Mouse (Mus musculus) lung, embryonic 14.5 days (tissue): Measurements from ENCODE around the gene 4933416C03Rik. TPM values are rescaled to one million over a fixed set of nuclear protein-coding genes. Genes with fewer than 3 reads are reported as not detected.

Source experiments
- ATAC-seq: fragments of 200-750 bp; cut with Nextera tagmentation; 2 replicates; pipeline ENCODE4 v1.8.0; 2017; ENCODE audit warnings: mild to moderate bottlenecking, moderate TSS enrichment, moderate library complexity; ENCODE audit not compliant: insufficient read depth
- DNase-seq: peaks from one replicate; pipeline ENCODE4 v3.0.0-alpha.2; 2015
- H3K27ac ChIP-seq: fragments of 300-500 bp; sonication (generic); 2 replicates; pipeline ENCODE4 v1.5.1; 2014; ENCODE audit warnings: low read depth, mild to moderate bottlenecking, moderate library complexity
- H3K27me3 ChIP-seq: fragments of 300-500 bp; sonication (generic); 2 replicates; pipeline ENCODE4 v1.6.1; 2014; ENCODE audit warnings: low read length, control low read depth; ENCODE audit not compliant: insufficient read depth
- H3K36me3 ChIP-seq: fragments of 300-500 bp; sonication (generic); 2 replicates; pipeline ENCODE4 v1.6.1; 2014; ENCODE audit warnings: control low read depth; ENCODE audit not compliant: insufficient read depth
- H3K4me1 ChIP-seq: fragments of 300-500 bp; sonication (generic); 2 replicates; pipeline ENCODE4 v1.6.1; 2014; ENCODE audit warnings: antibody characterized with exemption, control low read depth; ENCODE audit not compliant: insufficient read depth
- H3K4me2 ChIP-seq: fragments of 300-500 bp; sonication (generic); 2 replicates; pipeline ENCODE4 v1.6.1; 2014; ENCODE audit warnings: mild to moderate bottlenecking
- H3K4me3 ChIP-seq: fragments of 300-500 bp; sonication (generic); 2 replicates; pipeline ENCODE4 v1.5.1; 2014; ENCODE audit warnings: low read depth, low read length
- H3K9ac ChIP-seq: fragments of 300-500 bp; sonication (generic); 2 replicates; pipeline ENCODE4 v1.6.1; 2014
- H3K9me3 ChIP-seq: fragments of 300-500 bp; sonication (generic); 2 replicates; pipeline ENCODE4 v1.6.1; 2016; ENCODE audit warnings: low read depth, low read length, control low read depth
- CTCF ChIP-seq: IDR thresholded peaks from 2 replicates; pipeline ENCODE4 v1.5.1; 2016; ENCODE audit warnings: antibody characterized with exemption, low read depth
- WGBS: fragments of 180-500 bp; shearing (Covaris S2); extraction: QIAGEN DNeasy Blood & Tissue Kit; methylation state at CpG from one replicate; pipeline ENCODE4 v1.1.7; 2014; 5-methylcytosine and 5-hydroxymethylcytosine counted together
- polyA plus RNA-seq: library from polyadenylated mRNA; unstranded; fragments of >200 nt; fragmentation: Nextera tagmentation; extraction: Ambion mirVana; gene quantifications from 2 replicates; pipeline ENCODE4 v1.2.1, GENCODE M21; 2014

The 4933416C03Rik gene
- polyA plus RNA-seq, 1 experiment from 2014 or later = not detected

DNA sequence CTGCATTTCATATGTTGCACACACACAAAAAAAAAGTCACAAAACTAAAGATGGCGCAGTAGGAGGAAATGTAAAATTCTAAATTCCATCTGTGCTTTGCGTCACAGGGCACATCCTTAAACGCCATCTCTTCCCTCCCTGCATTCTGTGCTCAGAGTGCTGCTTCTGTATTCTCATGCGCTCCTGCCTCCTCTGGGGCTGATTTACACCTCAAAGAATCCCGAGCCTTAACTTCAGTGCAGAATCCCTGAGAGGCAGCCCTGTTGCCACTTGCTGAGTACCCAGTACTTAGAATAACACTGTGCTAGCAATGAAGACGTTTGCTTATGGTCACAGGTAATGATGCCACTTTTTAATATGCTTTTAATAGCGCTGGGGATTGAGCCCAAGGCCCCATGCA is 34.3 kb downstream of the 4933416C03Rik start:
- TF ChIP-seq CTCF = no peak
- Histone ChIP-seq H3K4me1 (no peaks in the 10 kb centered on the region), H3K36me3 (no peaks in the 10 kb centered on the region), H3K9me3 (no peaks in the 10 kb centered on the region), H3K4me3 (no peak overlapping the region), H3K27ac (no peak overlapping the region), H3K9ac (no peak overlapping the region), H3K27me3 (no peaks in the 10 kb centered on the region), H3K4me2 (no peak overlapping the region)
- DNase-seq = no peak
- no peak for ATAC-seq
- WGBS = 38% methylated on average over 7 of the region's 7 CpGs

DNA sequence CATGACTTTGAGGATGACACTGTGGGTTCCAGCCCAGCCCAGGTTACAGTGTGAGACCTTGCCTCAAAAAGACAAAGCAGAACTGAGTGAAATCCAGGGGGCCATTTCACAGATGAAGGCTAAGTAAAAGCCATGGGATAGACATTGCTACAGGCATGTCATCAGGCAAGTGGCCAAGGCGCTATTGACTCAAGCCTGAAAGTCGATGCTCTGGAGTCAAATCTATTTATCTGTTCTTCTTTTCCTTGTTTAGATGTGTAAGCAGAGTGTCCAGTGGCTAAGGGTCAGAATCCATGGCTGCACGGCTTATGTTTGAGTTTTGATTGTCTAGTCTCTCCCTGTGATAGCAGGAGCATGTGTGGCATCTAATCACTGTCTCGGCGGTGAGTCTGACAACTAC is 35.1 kb downstream of the 4933416C03Rik start:
- no peaks in the 10 kb centered on the region for H3K36me3 ChIP-seq
- WGBS = 58% methylated on average over 5 of the region's 5 CpGs
- no peak overlapping the region for H3K27ac ChIP-seq
- H3K27me3 ChIP-seq = no peaks in the 10 kb centered on the region
- no peak for DNase-seq
- no peak overlapping the region for H3K4me3 ChIP-seq
- no peaks in the 10 kb centered on the region for H3K9me3 ChIP-seq
- no peak for TF ChIP-seq CTCF
- no peaks in the 10 kb centered on the region for H3K4me1 ChIP-seq
- no peak overlapping the region for H3K4me2 ChIP-seq
- H3K9ac ChIP-seq = no peak overlapping the region
- ATAC-seq = no peak

DNA sequence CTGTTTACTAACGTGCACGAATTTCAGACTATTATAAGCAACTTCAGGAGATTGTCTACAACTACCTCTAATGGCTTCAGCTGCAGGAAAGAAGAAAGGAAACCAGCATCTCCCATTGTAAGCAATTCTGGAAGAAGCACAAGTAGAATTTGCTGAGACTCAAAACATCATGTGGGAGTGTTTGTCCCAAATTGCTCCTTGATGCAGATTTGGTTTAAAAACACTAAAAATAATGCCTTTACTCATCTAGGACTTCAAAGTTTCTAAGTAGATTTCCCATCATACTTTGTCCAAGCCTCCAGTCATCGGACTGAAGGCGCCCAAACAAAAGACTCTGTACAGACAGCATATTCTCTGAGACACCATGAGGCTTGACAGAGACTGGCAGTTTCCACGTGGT is 37.8 kb downstream of the 4933416C03Rik start:
- Histone ChIP-seq H3K9ac (no peak overlapping the region), H3K27ac (no peak overlapping the region), H3K9me3 (no peaks in the 10 kb centered on the region), H3K36me3 (no peaks in the 10 kb centered on the region), H3K4me3 (no peak overlapping the region), H3K4me1 (no peaks in the 10 kb centered on the region), H3K4me2 (no peak overlapping the region), H3K27me3 (no peaks in the 10 kb centered on the region)
- no peak for ATAC-seq
- WGBS = 71% methylated on average over 5 of the region's 5 CpGs
- no peak for DNase-seq
- TF ChIP-seq CTCF = no peak

Other genes starting within 250 kb of the 4933416C03Rik start
- 0.21 and 0.23 TPM in 2 replicates for gene Ptprr, start 95.7 kb downstream of the 4933416C03Rik start, polyA plus RNA-seq
- gene Ptprb, start 161.6 kb upstream of the 4933416C03Rik start, polyA plus RNA-seq = 12.5 and 14.2 TPM in 2 replicates